26 mouse cellular contexts compared by ENCODE assay signal in genomic region chr7:49336725-49337124, GRCm38 (mm10).
DNase-seq lines count a peak whose midpoint lies in the region; ATAC-seq lines count a peak whose summit lies in the region.
"Had no signal": no experiment of that assay in that cellular context is flagged by ENCODE, and none has a peak within 500 bp of the region (broad histone marks: within the 10 kb centered on the region; RNA-seq: fewer than 3 reads in every experiment).

No protein-coding gene starts in this region.

- 54% methylated on average over 8 of the region's 8 CpGs for WGBS in hindbrain, embryonic 13.5 days
- WGBS in hindbrain, embryonic 10.5 days = 74% methylated on average over 8 of the region's 8 CpGs

- no peak overlapping the region for H3K9ac ChIP-seq in hindbrain, embryonic 13.5 days
- H3K9ac ChIP-seq: embryonic facial prominence, embryonic 12.5 days; embryonic facial prominence, embryonic 15.5 days; forebrain, embryonic 13.5 days; heart, embryonic 12.5 days; heart, embryonic 15.5 days; hindbrain, embryonic 12.5 days; intestine, embryonic 15.5 days had no signal

- ATAC-seq in hindbrain, embryonic 13.5 days (ENCODE audit: low FRiP score) = no peak
- ATAC-seq in megakaryocyte progenitor cell, adult 5-6 weeks (replicated peaks; ENCODE audit: poor library complexity) = 0 out of 2 replicates have a peak, but pooled peaks have one; percentile 31
- ATAC-seq: CD4-positive, CD25-positive, alpha-beta regulatory T cell, adult 4 months; forebrain, embryonic 13.5 days; forebrain, embryonic 16.5 days; hindbrain, embryonic 16.5 days; intestine, embryonic 15.5 days had no signal

- 0 out of 2 replicates have a peak overlapping the region, but pooled peaks have one; percentile 12 for H3K27ac ChIP-seq in hindbrain, embryonic 13.5 days
- no peak overlapping the region for H3K27ac ChIP-seq in hindbrain, embryonic 10.5 days
- H3K27ac ChIP-seq: embryonic facial prominence, embryonic 12.5 days; embryonic facial prominence, embryonic 15.5 days; forebrain, embryonic 13.5 days; heart, embryonic 15.5 days; hindbrain, embryonic 12.5 days; intestine, embryonic 15.5 days had no signal

- peaks cover 51% of the 10 kb centered on the region for H3K4me1 ChIP-seq in hindbrain, embryonic 13.5 days (replicated peaks)
- peaks cover 66% of the 10 kb centered on the region for H3K4me1 ChIP-seq in hindbrain, embryonic 10.5 days (replicated peaks)

- no peak overlapping the region for H3K4me2 ChIP-seq in hindbrain, embryonic 13.5 days
- H3K4me2 ChIP-seq: embryonic facial prominence, embryonic 12.5 days; embryonic facial prominence, embryonic 15.5 days; forebrain, embryonic 13.5 days; heart, embryonic 12.5 days; heart, embryonic 15.5 days; hindbrain, embryonic 12.5 days; intestine, embryonic 15.5 days had no signal

- no peaks in the 10 kb centered on the region for H3K27me3 ChIP-seq in hindbrain, embryonic 13.5 days
- no peaks in the 10 kb centered on the region for H3K27me3 ChIP-seq in hindbrain, embryonic 10.5 days (ENCODE audit: insufficient read depth, poor library complexity, severe bottlenecking)
- H3K27me3 ChIP-seq: embryonic facial prominence, embryonic 12.5 days; embryonic facial prominence, embryonic 15.5 days; forebrain, embryonic 13.5 days; heart, embryonic 12.5 days; heart, embryonic 15.5 days; hindbrain, embryonic 12.5 days; intestine, embryonic 15.5 days had no signal

- DNase-seq in cerebellum, postnatal 36 days = peak; percentile 22 to 35
- no peak for DNase-seq in cerebellum, postnatal 4 days (ENCODE audit: low spot score in 2 of 2)
- no peak for DNase-seq in hindbrain, embryonic 10.5 days (ENCODE audit: low spot score)
- no peak for DNase-seq in spleen, adult 18-20 months
- DNase-seq: adrenal gland, adult 2 months; adrenal gland, postnatal 14 days; cerebellum, adult 11-12 months; cerebellum, adult 8-10 months; gastrocnemius, postnatal 10 days; gastrocnemius, postnatal 36 days; heart, adult 18-20 months; heart, postnatal 10 days; heart, postnatal 4 days; kidney, adult 11 months had no signal

- H3K4me3 ChIP-seq in hindbrain, embryonic 13.5 days = no peak overlapping the region
- no peak overlapping the region for H3K4me3 ChIP-seq in hindbrain, embryonic 10.5 days
- H3K4me3 ChIP-seq: embryonic facial prominence, embryonic 12.5 days; embryonic facial prominence, embryonic 15.5 days; forebrain, embryonic 13.5 days; heart, embryonic 12.5 days; heart, embryonic 15.5 days; hindbrain, embryonic 12.5 days; intestine, embryonic 15.5 days had no signal

- H3K9me3 ChIP-seq in hindbrain, embryonic 13.5 days = no peaks in the 10 kb centered on the region
- no peaks in the 10 kb centered on the region for H3K9me3 ChIP-seq in hindbrain, embryonic 10.5 days
- H3K9me3 ChIP-seq: embryonic facial prominence, embryonic 12.5 days; embryonic facial prominence, embryonic 15.5 days; forebrain, embryonic 13.5 days; heart, embryonic 12.5 days; heart, embryonic 15.5 days; hindbrain, embryonic 12.5 days; intestine, embryonic 15.5 days had no signal

- no peaks in the 10 kb centered on the region for H3K36me3 ChIP-seq in hindbrain, embryonic 13.5 days
- H3K36me3 ChIP-seq in hindbrain, embryonic 10.5 days = no peaks in the 10 kb centered on the region
- H3K36me3 ChIP-seq: embryonic facial prominence, embryonic 12.5 days; embryonic facial prominence, embryonic 15.5 days; heart, embryonic 12.5 days; heart, embryonic 15.5 days; hindbrain, embryonic 12.5 days; intestine, embryonic 15.5 days had no signal

Comparison
In these comparisons a context has a peak if more than half of its experiments do, and no peak if none do; other contexts are left out.
1. DNase-seq: peak in cerebellum, postnatal 36 days (2 of 2); none in cerebellum, postnatal 4 days (0 of 2), hindbrain, embryonic 10.5 days (single experiment) and spleen, adult 18-20 months (0 of 2).